Mouse (Mus musculus): ENCODE data around the gene Pgam5.

Pgam5 gene

GRCm38 (mm10) chr5:110269141-110270101 is at the start of gene Pgam5:
Pgam5 (minus strand) TSS chr5:110269913.
- DNase-seq (ENCODE audit: low spot score in 2 of 2) = peak; percentile 75 to 81

- DNase-seq (ENCODE audit: low spot score in 2 of 2) = no peak
Measured at GRCm38 (mm10) chr5:110313127-110313526, 43.4 kb upstream of the Pgam5 start.

- DNase-seq (ENCODE audit: low spot score in 2 of 2) = no peak
Measured at GRCm38 (mm10) chr5:110308861-110309260, 39.1 kb upstream of the Pgam5 start.

GRCm38 (mm10) chr5:110300591-110300990 is 30.9 kb upstream of the Pgam5 start:
- no peak for DNase-seq (ENCODE audit: low spot score in 2 of 2)

- DNase-seq (ENCODE audit: low spot score in 2 of 2) = no peak
Measured at GRCm38 (mm10) chr5:110296637-110297036, 26.9 kb upstream of the Pgam5 start.

GRCm38 (mm10) chr5:110291649-110292048 is 21.9 kb upstream of the Pgam5 start:
- DNase-seq (ENCODE audit: low spot score in 2 of 2) = no peak

GRCm38 (mm10) chr5:110287084-110287475 is 17.4 kb upstream of the Pgam5 start:
- DNase-seq (ENCODE audit: low spot score in 2 of 2) = no peak

GRCm38 (mm10) chr5:110286446-110287083 is 16.9 kb upstream of the Pgam5 start:
- no peak for DNase-seq (ENCODE audit: low spot score in 2 of 2)

- DNase-seq (ENCODE audit: low spot score in 2 of 2) = peak; percentile 72 to 76
Measured at GRCm38 (mm10) chr5:110285770-110286445, 16.2 kb upstream of the Pgam5 start, which contains the start of the genes Pxmp2 and Pole. Pxmp2 (minus strand) TSS chr5:110286186. Pole (plus strand) TSS chr5:110286306.

GRCm38 (mm10) chr5:110285156-110285555 is 15.4 kb upstream of the Pgam5 start:
- DNase-seq (ENCODE audit: low spot score in 2 of 2) = no peak

GRCm38 (mm10) chr5:110284536-110284935 is 14.8 kb upstream of the Pgam5 start:
- no peak for DNase-seq (ENCODE audit: low spot score in 2 of 2)

GRCm38 (mm10) chr5:110281984-110282383 is 12.3 kb upstream of the Pgam5 start:
- no peak for DNase-seq (ENCODE audit: low spot score in 2 of 2)

GRCm38 (mm10) chr5:110276910-110277309 is 7.2 kb upstream of the Pgam5 start:
- no peak for DNase-seq (ENCODE audit: low spot score in 2 of 2)

- DNase-seq (ENCODE audit: low spot score in 2 of 2) = no peak
Measured at GRCm38 (mm10) chr5:110276391-110276790, 6.7 kb upstream of the Pgam5 start.

- no peak for DNase-seq (ENCODE audit: low spot score in 2 of 2)
Measured at GRCm38 (mm10) chr5:110274846-110275245, 5.1 kb upstream of the Pgam5 start.

- no peak for DNase-seq (ENCODE audit: low spot score in 2 of 2)
Measured at GRCm38 (mm10) chr5:110274147-110274546, 4.4 kb upstream of the Pgam5 start.

- DNase-seq (ENCODE audit: low spot score in 2 of 2) = no peak
Measured at GRCm38 (mm10) chr5:110270242-110270641, 529 bp upstream of the Pgam5 start.

- DNase-seq (ENCODE audit: low spot score in 2 of 2) = no peak
Measured at GRCm38 (mm10) chr5:110266941-110267340, 2.8 kb downstream of the Pgam5 start.

GRCm38 (mm10) chr5:110244091-110244490 is 25.6 kb downstream of the Pgam5 start:
- no peak for DNase-seq (ENCODE audit: low spot score in 2 of 2)

GRCm38 (mm10) chr5:110232346-110232745 is 37.4 kb downstream of the Pgam5 start:
- no peak for DNase-seq (ENCODE audit: low spot score in 2 of 2)

- DNase-seq (ENCODE audit: low spot score in 2 of 2) = no peak
Measured at GRCm38 (mm10) chr5:110231638-110232037, 38.1 kb downstream of the Pgam5 start.
